Mouse (Mus musculus): ENCODE data around the gene Slc25a25. TPM values are rescaled to one million over a fixed set of nuclear protein-coding genes. Genes with fewer than 3 reads are reported as not detected.
A peak's percentile ranks its signal among the peaks of the same experiment; 100 is the strongest.
"Not testable (repeated sequence)": the region's sequence is repeated elsewhere in the genome, so short reads cannot be mapped to it uniquely, and the experiment has no call there.

Slc25a25 gene
- polyA plus RNA-seq, 1 experiment from 2014 or later, result 36.9 TPM

GRCm38 (mm10) chr2:32484933-32485332 lies 33.7 kb upstream of the Slc25a25 start:
- DNase-seq (no peak), ATAC-seq (no peak)
- no peak overlapping the region for H3K27ac ChIP-seq (ENCODE audit: low read depth)
- H3K9me3 ChIP-seq (ENCODE audit: low read length), result no peaks in the 10 kb centered on the region
- no peak for TF ChIP-seq EP300 (IDR thresholded peaks at IDR 0.05; ENCODE audit: low read depth)
- TF ChIP-seq CTCF (IDR thresholded peaks at IDR 0.05; ENCODE audit: low read depth), result no peak
- no peaks in the 10 kb centered on the region for H3K36me3 ChIP-seq (replicated peaks; ENCODE audit: insufficient read depth, low read length)
- no peak overlapping the region for H3K4me2 ChIP-seq (ENCODE audit: low read depth, low read length)
- H3K4me3 ChIP-seq (ENCODE audit: low read depth, low read length), result no peak overlapping the region
- WGBS (ENCODE audit: insufficient replicate concordance), result 77% methylated on average over 6 of the region's 6 CpGs
- no peaks in the 10 kb centered on the region for H3K27me3 ChIP-seq (ENCODE audit: insufficient read depth, low read length)
- peaks cover 10% of the 10 kb centered on the region; the same call in 1 of the 2 replicates for H3K4me1 ChIP-seq (ENCODE audit: insufficient read depth)
- no peak overlapping the region for H3K9ac ChIP-seq (replicated peaks)

- Histone ChIP-seq H3K9ac (replicated peaks) (no peak overlapping the region), H3K9me3 (ENCODE audit: low read length) (0 out of 2 replicates have a peak, but pooled peaks cover 4% of the 10 kb centered on the region), H3K4me2 (ENCODE audit: low read depth, low read length) (no peak overlapping the region), H3K36me3 (replicated peaks; ENCODE audit: insufficient read depth, low read length) (no peaks in the 10 kb centered on the region), H3K4me1 (ENCODE audit: insufficient read depth) (peaks cover 10% of the 10 kb centered on the region; the same call in 1 of the 2 replicates), H3K27ac (ENCODE audit: low read depth) (no peak overlapping the region), H3K27me3 (ENCODE audit: insufficient read depth, low read length) (no peaks in the 10 kb centered on the region), H3K4me3 (ENCODE audit: low read depth, low read length) (no peak overlapping the region)
- DNase-seq (no peak), ATAC-seq (no peak)
- WGBS (ENCODE audit: insufficient replicate concordance), result 71% methylated on average over 9 of the region's 9 CpGs
- peak; percentile 44 for TF ChIP-seq CTCF (IDR thresholded peaks at IDR 0.05; ENCODE audit: low read depth)
- no peak for TF ChIP-seq EP300 (IDR thresholded peaks at IDR 0.05; ENCODE audit: low read depth)
Observed at GRCm38 (mm10) chr2:32483179-32483875, 32.1 kb upstream of the Slc25a25 start.

- Histone ChIP-seq H3K27ac (ENCODE audit: low read depth) (no peak overlapping the region), H3K9me3 (ENCODE audit: low read length) (0 out of 2 replicates have a peak, but pooled peaks cover 4% of the 10 kb centered on the region), H3K4me2 (ENCODE audit: low read depth, low read length) (no peak overlapping the region), H3K4me1 (ENCODE audit: insufficient read depth) (peaks cover 10% of the 10 kb centered on the region; the same call in 1 of the 2 replicates), H3K4me3 (ENCODE audit: low read depth, low read length) (no peak overlapping the region), H3K9ac (replicated peaks) (no peak overlapping the region), H3K27me3 (ENCODE audit: insufficient read depth, low read length) (no peaks in the 10 kb centered on the region), H3K36me3 (replicated peaks; ENCODE audit: insufficient read depth, low read length) (no peaks in the 10 kb centered on the region)
- ATAC-seq, result no peak
- 88% methylated on average over 8 of the region's 8 CpGs for WGBS (ENCODE audit: insufficient replicate concordance)
- DNase-seq, result no peak
- TF ChIP-seq EP300 (IDR thresholded peaks at IDR 0.05; ENCODE audit: low read depth) (no peak), CTCF (IDR thresholded peaks at IDR 0.05; ENCODE audit: low read depth) (no peak)
Observed at GRCm38 (mm10) chr2:32482351-32482750, 31.1 kb upstream of the Slc25a25 start.

GRCm38 (mm10) chr2:32475361-32475760 lies 24.1 kb upstream of the Slc25a25 start:
- not testable (repeated sequence) for H3K9ac ChIP-seq (replicated peaks); H3K4me3 ChIP-seq (ENCODE audit: low read depth, low read length); H3K4me2 ChIP-seq (ENCODE audit: low read depth, low read length); H3K27ac ChIP-seq (ENCODE audit: low read depth); DNase-seq; H3K27me3 ChIP-seq (ENCODE audit: insufficient read depth, low read length); ATAC-seq; H3K36me3 ChIP-seq (replicated peaks; ENCODE audit: insufficient read depth, low read length); H3K4me1 ChIP-seq (ENCODE audit: insufficient read depth); H3K9me3 ChIP-seq (ENCODE audit: low read length)
- WGBS (ENCODE audit: insufficient replicate concordance), result 91% methylated on average over 4 of the region's 9 CpGs

- Histone ChIP-seq H3K4me2 (ENCODE audit: low read depth, low read length) (no peak overlapping the region), H3K27ac (ENCODE audit: low read depth) (no peak overlapping the region), H3K4me3 (ENCODE audit: low read depth, low read length) (no peak overlapping the region), H3K9me3 (ENCODE audit: low read length) (no peaks in the 10 kb centered on the region), H3K27me3 (ENCODE audit: insufficient read depth, low read length) (no peaks in the 10 kb centered on the region), H3K36me3 (replicated peaks; ENCODE audit: insufficient read depth, low read length) (no peaks in the 10 kb centered on the region), H3K9ac (replicated peaks) (no peak overlapping the region), H3K4me1 (ENCODE audit: insufficient read depth) (peaks cover 3% of the 10 kb centered on the region; the same call in 1 of the 2 replicates)
- TF ChIP-seq EP300 (IDR thresholded peaks at IDR 0.05; ENCODE audit: low read depth) (no peak), CTCF (IDR thresholded peaks at IDR 0.05; ENCODE audit: low read depth) (peak; percentile 59)
- DNase-seq (peak; percentile 58), ATAC-seq (peak; percentile 92)
- 77% methylated on average over 6 of the region's 6 CpGs for WGBS (ENCODE audit: insufficient replicate concordance)
Observed at GRCm38 (mm10) chr2:32471681-32472061, 20.4 kb upstream of the Slc25a25 start.

- Histone ChIP-seq H3K4me3 (ENCODE audit: low read depth, low read length) (no peak overlapping the region), H3K4me2 (ENCODE audit: low read depth, low read length) (no peak overlapping the region), H3K4me1 (ENCODE audit: insufficient read depth) (peaks cover 3% of the 10 kb centered on the region; the same call in 1 of the 2 replicates), H3K27ac (ENCODE audit: low read depth) (no peak overlapping the region), H3K36me3 (replicated peaks; ENCODE audit: insufficient read depth, low read length) (no peaks in the 10 kb centered on the region), H3K9me3 (ENCODE audit: low read length) (no peaks in the 10 kb centered on the region), H3K9ac (replicated peaks) (no peak overlapping the region), H3K27me3 (ENCODE audit: insufficient read depth, low read length) (no peaks in the 10 kb centered on the region)
- DNase-seq (peak; percentile 17), ATAC-seq (peak; percentile 69)
- 70% methylated on average over 6 of the region's 6 CpGs for WGBS (ENCODE audit: insufficient replicate concordance)
- TF ChIP-seq EP300 (IDR thresholded peaks at IDR 0.05; ENCODE audit: low read depth), result no peak
- no peak for TF ChIP-seq CTCF (IDR thresholded peaks at IDR 0.05; ENCODE audit: low read depth)
Observed at GRCm38 (mm10) chr2:32471001-32471680, 19.9 kb upstream of the Slc25a25 start.

All from liver, postnatal 0 days (tissue).